Mouse (Mus musculus): ENCODE data around the gene Rhoh. TPM values are rescaled to one million over a fixed set of nuclear protein-coding genes. Genes with fewer than 3 reads are reported as not detected.
A peak's percentile ranks its signal among the peaks of the same experiment; 100 is the strongest.

Rhoh gene
- total RNA-seq, 2 experiments from 2014 or later, result 1.0 to 2.1 TPM

GRCm38 (mm10) chr5:65919904-65920303 lies 58.9 kb downstream of the Rhoh start:
- no peak for ATAC-seq (replicated peaks; ENCODE audit: low FRiP score, poor library complexity, severe bottlenecking)

DNA sequence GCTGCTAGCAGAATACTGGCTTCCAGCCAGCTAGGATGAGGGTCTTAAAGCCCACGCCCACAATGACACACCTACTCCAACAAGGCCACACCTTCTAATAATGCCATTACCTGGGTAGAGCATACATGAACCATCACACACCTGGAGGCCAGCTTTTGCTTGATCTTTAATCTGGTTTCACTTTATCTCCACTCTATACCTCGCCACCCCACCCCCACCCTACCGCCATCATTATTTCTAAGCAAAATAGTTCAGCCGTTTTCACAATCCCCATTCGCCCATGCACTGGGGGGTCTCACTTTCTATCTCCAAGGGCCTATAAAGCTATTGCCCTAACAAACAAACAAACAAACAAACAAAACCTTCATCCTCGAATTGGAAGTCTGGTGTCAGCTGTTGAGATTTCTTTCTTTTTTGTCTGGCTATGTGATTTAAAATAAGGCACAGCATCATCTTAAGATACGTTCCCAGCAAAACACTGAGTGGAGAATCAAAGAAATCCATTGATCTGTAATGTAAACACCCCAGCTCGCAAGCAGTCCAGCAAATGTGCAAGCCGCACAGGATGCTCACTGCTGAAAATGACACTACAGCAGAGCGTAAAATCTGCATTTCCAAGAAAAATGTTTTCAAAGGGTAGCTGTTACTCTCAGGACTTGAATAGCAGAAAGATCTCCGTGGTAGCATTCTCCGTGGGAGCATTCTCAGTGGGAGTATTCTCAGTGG lies 59.9 kb downstream of the Rhoh start:
- no peak for ATAC-seq (replicated peaks; ENCODE audit: low FRiP score, poor library complexity, severe bottlenecking)

GRCm38 (mm10) chr5:65921477-65922138 lies 60.6 kb downstream of the Rhoh start:
- ATAC-seq (replicated peaks; ENCODE audit: low FRiP score, poor library complexity, severe bottlenecking), result no peak

- no peak for ATAC-seq (replicated peaks; ENCODE audit: low FRiP score, poor library complexity, severe bottlenecking)
Observed at GRCm38 (mm10) chr5:65926666-65927065, 65.7 kb downstream of the Rhoh start.

DNA sequence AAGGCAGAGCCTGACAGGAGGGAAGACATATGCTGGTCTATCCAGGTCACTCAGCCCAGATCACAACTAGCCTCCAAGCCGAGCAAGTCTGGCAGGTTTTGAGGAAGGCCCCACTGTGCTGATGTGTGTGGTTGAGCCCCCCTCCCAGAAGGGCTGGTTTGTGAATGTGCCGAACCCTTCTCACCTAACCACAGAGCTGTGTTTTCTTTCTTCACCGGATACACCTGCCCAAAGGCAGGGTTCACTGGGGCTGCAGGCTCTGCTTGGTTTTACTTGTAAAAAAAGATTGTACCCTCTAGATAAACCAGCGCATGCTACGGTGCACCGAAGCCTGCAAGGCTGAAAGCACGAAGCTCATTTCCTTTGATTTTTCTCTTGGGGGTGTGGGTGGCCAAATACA lies 68.1 kb downstream of the Rhoh start:
- no peak for ATAC-seq (replicated peaks; ENCODE audit: low FRiP score, poor library complexity, severe bottlenecking)

DNA sequence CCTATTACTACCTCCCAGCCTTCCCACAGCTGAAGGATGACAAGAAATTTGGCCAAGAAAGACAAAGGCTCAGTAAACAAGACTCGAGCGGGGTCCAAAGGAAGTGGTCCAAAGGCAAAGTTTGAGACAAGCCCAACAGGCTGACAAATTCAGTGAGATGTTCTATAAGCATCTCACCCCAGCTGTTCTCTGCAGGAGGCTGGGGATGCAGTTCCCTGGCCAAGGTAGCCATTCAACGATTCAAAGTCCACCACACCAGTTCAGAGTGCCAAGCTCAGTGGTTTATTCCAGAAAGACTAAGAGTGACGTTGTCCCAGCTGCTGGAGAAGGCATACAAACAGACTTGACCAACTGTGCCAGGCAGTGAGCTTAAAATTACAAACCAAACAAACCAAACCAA lies 69.2 kb downstream of the Rhoh start:
- no peak for ATAC-seq (replicated peaks; ENCODE audit: low FRiP score, poor library complexity, severe bottlenecking)

- ATAC-seq (replicated peaks; ENCODE audit: low FRiP score, poor library complexity, severe bottlenecking), result no peak
Observed at GRCm38 (mm10) chr5:65933258-65933657, 72.2 kb downstream of the Rhoh start.

DNA sequence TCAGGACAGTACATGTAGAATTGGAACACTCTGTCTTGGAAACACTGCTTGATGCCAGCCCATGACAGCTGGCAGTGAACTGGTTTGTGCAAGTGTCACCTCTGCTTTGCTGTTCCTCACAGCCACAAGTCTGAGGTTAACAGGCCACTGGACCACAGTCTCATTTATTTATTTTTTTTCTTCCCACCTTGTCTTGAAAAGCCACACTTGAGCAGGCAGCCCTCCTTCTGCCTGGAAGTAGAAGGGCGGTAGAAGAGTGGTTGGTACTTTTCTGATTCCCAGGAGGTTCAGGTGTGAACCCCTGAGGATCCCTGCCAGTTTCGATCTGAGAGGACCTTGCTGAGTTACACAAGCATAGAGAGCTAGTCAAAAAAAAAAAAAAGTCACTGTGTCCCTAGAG lies 72.8 kb downstream of the Rhoh start:
- no peak for ATAC-seq (replicated peaks; ENCODE audit: low FRiP score, poor library complexity, severe bottlenecking)

- ATAC-seq (replicated peaks; ENCODE audit: low FRiP score, poor library complexity, severe bottlenecking), result no peak
Observed at GRCm38 (mm10) chr5:65934783-65935182, 73.8 kb downstream of the Rhoh start, which contains the start of gene Chrna9. Gene Chrna9 (plus strand): TSS chr5:65934921.

- ATAC-seq (replicated peaks; ENCODE audit: low FRiP score, poor library complexity, severe bottlenecking), result no peak
Observed at GRCm38 (mm10) chr5:65937011-65937726, 76.2 kb downstream of the Rhoh start.

GRCm38 (mm10) chr5:65937998-65938715 lies 77.1 kb downstream of the Rhoh start:
- peak; percentile 84 for ATAC-seq (replicated peaks; ENCODE audit: low FRiP score, poor library complexity, severe bottlenecking)

DNA sequence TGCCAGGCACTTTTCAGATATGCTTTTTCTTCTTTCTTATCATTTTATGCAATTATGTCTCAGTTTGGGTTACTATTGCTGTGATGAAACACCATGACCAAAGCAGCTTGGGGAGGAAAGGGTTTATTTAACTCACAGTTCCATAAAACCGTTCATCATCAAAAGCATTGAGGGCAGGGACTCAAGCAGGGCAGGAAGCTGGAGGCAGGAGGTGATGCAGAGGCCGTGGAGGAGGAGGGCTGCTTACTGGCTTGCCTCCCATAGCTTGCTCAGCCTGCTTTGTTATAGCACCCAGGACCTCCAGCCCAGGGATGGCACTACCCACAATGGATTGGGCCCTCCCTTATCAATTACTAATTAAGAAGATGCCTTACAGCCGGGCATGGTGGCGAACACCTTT lies 80.1 kb downstream of the Rhoh start:
- ATAC-seq (replicated peaks; ENCODE audit: low FRiP score, poor library complexity, severe bottlenecking), result no peak

Other genes with a start within 250 kb of the Rhoh start
- gene Pds5a, start 162.9 kb upstream of the Rhoh start, total RNA-seq (2015; ENCODE audit: low replicate concordance), result 53.1 and 90.5 TPM in 2 replicates
- 94.4 and 98.8 TPM in 2 replicates for gene Pds5a, start 162.9 kb upstream of the Rhoh start, total RNA-seq (2017; ENCODE audit: low replicate concordance)
- gene N4bp2, start 97.7 kb upstream of the Rhoh start, total RNA-seq (2015; ENCODE audit: low replicate concordance), result 6.0 and 23.2 TPM in 2 replicates
- 14.5 and 18.7 TPM in 2 replicates for gene N4bp2, start 97.7 kb upstream of the Rhoh start, total RNA-seq (2017; ENCODE audit: low replicate concordance)
- not detected in 2 replicates for gene Chrna9, start 73.7 kb downstream of the Rhoh start, total RNA-seq (2015; ENCODE audit: low replicate concordance)
- gene Chrna9, start 73.7 kb downstream of the Rhoh start, total RNA-seq (2017; ENCODE audit: low replicate concordance), result not detected in 2 replicates
- gene 9130230L23Rik, start 143.1 kb downstream of the Rhoh start, total RNA-seq (2015; ENCODE audit: low replicate concordance), result not detected in 2 replicates
- not detected in 2 replicates for gene 9130230L23Rik, start 143.1 kb downstream of the Rhoh start, total RNA-seq (2017; ENCODE audit: low replicate concordance)